Mouse (Mus musculus) hindbrain, embryonic 14.5 days (tissue): ENCODE results near the gene Mief1. TPM values are rescaled to one million over a fixed set of nuclear protein-coding genes. Genes with fewer than 3 reads are reported as not detected.
A peak's percentile ranks its signal among the peaks of the same experiment; 100 is the strongest.

Experiments
- ATAC-seq: fragments of 200-750 bp; cut with Nextera tagmentation; 2 replicates; pipeline ENCODE4 v1.8.0; 2017; ENCODE audit warnings: moderate number of reproducible peaks, mild to moderate bottlenecking, moderate TSS enrichment, moderate library complexity; ENCODE audit not compliant: low FRiP score
- DNase-seq: peaks from one replicate; pipeline ENCODE4 v3.0.0-alpha.2; 2015; ENCODE audit warnings: low spot score
- H3K27ac ChIP-seq: fragments of 300-500 bp; sonication (generic); 2 replicates; pipeline ENCODE4 v1.5.1; 2014; ENCODE audit warnings: mild to moderate bottlenecking, moderate library complexity
- H3K27me3 ChIP-seq: fragments of 300-500 bp; sonication (generic); 2 replicates; pipeline ENCODE4 v1.6.1; 2014; ENCODE audit warnings: mild to moderate bottlenecking, low read length, mixed read lengths; ENCODE audit not compliant: control insufficient read depth, insufficient read depth
- H3K36me3 ChIP-seq: fragments of 300-500 bp; sonication (generic); replicated peaks from 2 replicates; pipeline ENCODE4 v1.6.1; 2014; ENCODE audit not compliant: control insufficient read depth, insufficient read depth
- H3K4me1 ChIP-seq: fragments of 300-500 bp; sonication (generic); replicated peaks from 2 replicates; pipeline ENCODE4 v1.6.1; 2014; ENCODE audit warnings: antibody characterized with exemption, low read length, mixed read lengths; ENCODE audit not compliant: control insufficient read depth, insufficient read depth
- H3K4me2 ChIP-seq: fragments of 300-500 bp; sonication (generic); replicated peaks from 2 replicates; pipeline ENCODE4 v1.6.1; 2014; ENCODE audit warnings: mild to moderate bottlenecking, moderate library complexity
- H3K4me3 ChIP-seq: fragments of 300-500 bp; sonication (generic); replicated peaks from 2 replicates; pipeline ENCODE4 v1.5.1; 2014; ENCODE audit warnings: mild to moderate bottlenecking, low read length
- H3K9ac ChIP-seq: fragments of 300-500 bp; sonication (generic); 2 replicates; pipeline ENCODE4 v1.6.1; 2014
- H3K9me3 ChIP-seq: fragments of 300-500 bp; sonication (generic); 2 replicates; pipeline ENCODE4 v1.6.1; 2016; ENCODE audit warnings: low read length; ENCODE audit not compliant: control insufficient read depth
- WGBS: fragments of 180-500 bp; shearing (Covaris S2); extraction: QIAGEN DNeasy Blood & Tissue Kit; methylation state at CpG from one replicate; pipeline ENCODE4 v1.1.7; 2014; 5-methylcytosine and 5-hydroxymethylcytosine counted together
- polyA plus RNA-seq: library from polyadenylated mRNA; unstranded; fragments of >200 nt; fragmentation: Nextera tagmentation; extraction: Ambion mirVana; gene quantifications from 2 replicates; pipeline ENCODE4 v1.2.1, GENCODE M21; 2014

The Mief1 gene
- 36.4 and 38.6 TPM in 2 replicates for polyA plus RNA-seq

DNA sequence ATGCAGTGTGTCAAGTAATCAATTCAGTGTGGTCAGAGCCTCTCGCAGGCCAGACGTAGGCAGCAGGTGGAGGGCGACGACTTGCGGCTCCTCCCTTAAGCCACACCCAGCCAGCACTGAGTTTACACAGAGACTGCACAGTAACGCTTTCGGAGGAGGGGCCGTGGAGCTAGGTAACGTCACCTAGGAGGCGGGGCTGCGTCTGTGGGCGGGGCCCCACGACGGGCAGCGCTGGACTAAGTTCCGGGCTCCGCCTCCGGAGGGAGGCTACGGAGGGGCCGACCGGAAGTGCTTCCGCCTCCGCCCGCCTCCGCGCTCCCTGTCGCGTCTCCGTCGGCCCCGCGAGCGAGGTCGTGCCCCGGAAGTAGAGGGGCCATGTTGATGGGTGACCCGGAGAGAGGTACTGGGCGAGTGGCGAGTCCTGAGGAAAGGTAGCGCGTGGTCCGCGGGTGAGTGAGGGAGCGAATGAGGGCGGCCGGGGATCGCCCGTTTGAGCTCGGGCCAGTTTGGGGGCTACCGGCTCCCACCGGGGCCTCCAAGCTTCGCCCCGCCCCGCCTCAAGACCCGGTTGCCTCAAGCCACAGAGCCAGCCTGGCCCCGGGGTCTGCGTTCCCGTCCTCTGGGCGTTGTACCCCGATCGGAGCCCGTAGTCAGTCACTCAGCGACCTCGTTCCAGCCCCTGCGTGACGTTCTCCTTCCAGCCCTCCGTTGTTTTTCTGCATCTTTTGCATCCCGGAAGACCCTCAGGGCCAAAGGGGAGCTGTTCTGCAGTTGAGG is at the start of gene Mief1:
TSS of gene Mief1 (plus strand) at position 286 of the 777 bp plus-strand sequence.
- WGBS, result under 1% methylated on average over 66 of the region's 67 CpGs
- peaks cover 11% of the 10 kb centered on the region for H3K4me1 ChIP-seq
- no peaks in the 10 kb centered on the region for H3K9me3 ChIP-seq
- peak within 1 kb of the TSS; percentile 90 for H3K4me3 ChIP-seq
- DNase-seq, result peak; percentile 96
- peak within 1 kb of the TSS; percentile 89 for H3K9ac ChIP-seq
- H3K36me3 ChIP-seq, result peaks cover 31% of the 10 kb centered on the region
- ATAC-seq, result peak; percentile 97
- no peaks in the 10 kb centered on the region for H3K27me3 ChIP-seq
- H3K27ac ChIP-seq, result peak within 1 kb of the TSS; percentile 85
- H3K4me2 ChIP-seq, result peak within 1 kb of the TSS; percentile 75

DNA sequence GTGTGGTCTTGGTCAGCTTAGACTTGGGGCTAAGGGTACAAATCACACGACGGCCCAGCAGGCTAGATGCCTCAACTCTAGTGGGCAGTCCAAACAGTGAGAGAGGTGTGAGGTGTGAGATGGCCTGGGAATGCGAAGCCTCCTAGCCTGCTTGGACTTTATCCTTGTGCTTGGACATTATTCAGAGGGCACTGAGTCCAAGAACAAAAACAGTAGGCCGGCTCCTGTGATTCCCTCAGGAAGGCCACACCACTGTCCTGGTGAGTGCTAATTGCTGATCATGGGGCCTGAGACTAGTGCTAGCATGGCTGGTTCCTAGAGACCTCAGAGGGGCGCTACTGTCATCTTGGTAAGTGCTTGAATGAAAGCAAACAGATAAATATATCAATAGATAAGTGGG is 44.9 kb upstream of the Mief1 start:
- Histone ChIP-seq H3K27me3 (no peaks in the 10 kb centered on the region), H3K9ac (no peak overlapping the region), H3K4me1 (peaks cover 6% of the 10 kb centered on the region; the same call in 1 of the 2 replicates), H3K4me3 (no peak overlapping the region), H3K4me2 (no peak overlapping the region), H3K36me3 (no peaks in the 10 kb centered on the region), H3K27ac (no peak overlapping the region), H3K9me3 (no peaks in the 10 kb centered on the region)
- DNase-seq (no peak), ATAC-seq (no peak)
- 82% methylated on average over 5 of the region's 5 CpGs for WGBS

DNA sequence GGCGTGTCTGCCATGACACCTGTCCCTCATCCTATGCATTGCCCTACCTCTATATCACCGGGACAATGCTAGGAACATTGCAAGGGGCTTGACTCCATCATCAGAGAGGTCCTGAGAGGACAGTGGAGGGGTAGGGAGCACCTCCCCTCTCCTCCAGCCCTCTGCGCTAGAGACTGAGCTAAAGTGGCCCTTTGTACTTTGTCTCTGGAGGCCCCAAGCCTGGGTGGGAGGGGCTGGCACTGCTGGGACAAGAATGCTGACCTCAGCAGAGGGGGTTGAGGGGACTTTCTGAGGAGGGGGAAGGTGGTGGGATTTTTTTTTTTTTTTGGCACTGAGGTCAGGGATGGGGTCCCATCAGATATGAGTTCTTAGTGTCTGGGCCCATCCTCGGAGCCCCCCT is 43.7 kb upstream of the Mief1 start:
- ATAC-seq (no peak), DNase-seq (no peak)
- H3K4me1 ChIP-seq, result peaks cover 8% of the 10 kb centered on the region; the same call in 1 of the 2 replicates
- H3K36me3 ChIP-seq, result no peaks in the 10 kb centered on the region
- no peak overlapping the region for H3K4me2 ChIP-seq
- WGBS, result 73% methylated on average over 4 of the region's 4 CpGs
- no peak overlapping the region for H3K4me3 ChIP-seq
- H3K27me3 ChIP-seq, result no peaks in the 10 kb centered on the region
- no peak overlapping the region for H3K9ac ChIP-seq
- H3K27ac ChIP-seq, result no peak overlapping the region
- H3K9me3 ChIP-seq, result no peaks in the 10 kb centered on the region

DNA sequence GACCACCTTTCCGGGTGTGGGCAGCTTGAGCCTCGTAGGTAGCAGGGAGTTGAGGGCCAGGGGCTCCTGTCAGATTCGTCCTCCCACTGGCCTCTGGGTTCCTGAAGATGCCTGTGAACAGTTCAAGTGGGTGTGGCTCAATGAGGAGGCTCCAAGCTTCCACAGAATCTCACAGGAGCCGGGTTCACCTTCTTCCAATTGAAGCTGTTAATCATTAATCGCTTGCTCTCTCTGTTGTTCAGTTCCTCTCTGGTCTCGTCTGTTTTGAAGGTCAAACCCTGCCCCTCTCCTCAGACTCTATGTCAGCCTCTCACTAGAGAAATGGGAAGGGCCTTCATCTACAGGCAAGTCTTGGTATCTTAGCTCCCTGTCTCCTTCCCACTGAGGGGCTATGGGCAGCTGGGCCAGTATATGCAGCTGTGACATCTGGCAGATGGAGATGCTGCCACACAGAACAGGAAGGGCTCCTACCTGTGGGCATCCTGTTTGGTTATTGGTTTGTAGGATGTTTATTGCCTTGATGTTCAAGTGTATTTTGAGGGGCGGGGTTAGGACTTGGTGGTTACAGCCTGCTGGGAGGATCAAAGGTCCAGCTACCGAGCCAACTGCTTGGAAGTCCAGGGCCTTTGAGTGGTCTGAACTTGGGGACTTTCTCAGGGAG is 42.1 kb upstream of the Mief1 start:
- ATAC-seq, result no peak
- 67% methylated on average over 8 of the region's 8 CpGs for WGBS

DNA sequence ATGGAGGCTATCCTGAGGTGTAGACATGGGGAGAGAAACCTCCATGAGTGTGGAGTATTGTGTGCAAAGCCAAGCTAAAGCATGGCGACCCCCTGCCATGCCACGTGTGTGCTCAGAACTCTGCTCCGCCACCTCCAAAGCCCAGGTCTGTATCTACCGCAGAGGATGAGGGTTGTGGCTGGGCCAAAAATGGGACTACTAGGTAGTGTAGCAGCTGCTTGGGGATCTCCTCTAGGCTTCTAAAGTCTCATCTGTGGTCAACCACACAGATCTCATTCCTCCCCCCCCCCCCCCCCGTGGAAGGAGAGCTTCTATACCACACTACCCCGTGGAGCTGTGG is 41.6 kb upstream of the Mief1 start:
- H3K9me3 ChIP-seq, result no peaks in the 10 kb centered on the region
- peaks cover 8% of the 10 kb centered on the region; the same call in 1 of the 2 replicates for H3K4me1 ChIP-seq
- no peak overlapping the region for H3K9ac ChIP-seq
- no peak overlapping the region for H3K4me3 ChIP-seq
- no peaks in the 10 kb centered on the region for H3K27me3 ChIP-seq
- DNase-seq (no peak), ATAC-seq (no peak)
- H3K4me2 ChIP-seq, result no peak overlapping the region
- H3K27ac ChIP-seq, result no peak overlapping the region
- 89% methylated on average over 5 of the region's 6 CpGs for WGBS
- H3K36me3 ChIP-seq, result no peaks in the 10 kb centered on the region

More for the DNA sequence above, 42.1 kb upstream of the Mief1 start:
- Histone ChIP-seq H3K27ac (no peak overlapping the region), H3K9ac (no peak overlapping the region), H3K4me1 (peaks cover 8% of the 10 kb centered on the region; the same call in 1 of the 2 replicates), H3K36me3 (no peaks in the 10 kb centered on the region), H3K4me3 (no peak overlapping the region), H3K27me3 (no peaks in the 10 kb centered on the region), H3K4me2 (no peak overlapping the region), H3K9me3 (no peaks in the 10 kb centered on the region)
- no peak for DNase-seq

DNA sequence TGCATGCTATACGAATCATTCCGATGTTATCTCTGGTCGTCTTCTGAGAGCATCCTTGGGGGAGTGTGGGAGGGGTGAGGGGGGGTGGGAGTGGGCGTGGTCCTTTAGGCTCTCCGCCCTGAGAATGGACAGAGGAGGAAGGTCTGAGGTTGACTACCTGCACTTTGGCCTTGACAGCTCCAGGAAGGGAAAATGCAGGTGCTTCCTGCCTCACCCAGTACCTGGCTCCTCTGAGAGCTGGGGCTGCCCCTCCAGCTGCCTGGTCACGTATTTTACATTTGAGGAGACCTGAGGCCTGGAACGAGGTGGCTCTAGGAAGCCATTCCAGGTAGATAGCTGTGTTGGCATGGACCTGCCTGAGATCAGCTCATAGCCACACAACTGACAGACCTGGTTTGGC is 41.0 kb upstream of the Mief1 start:
- DNase-seq (no peak), ATAC-seq (no peak)
- H3K36me3 ChIP-seq, result no peaks in the 10 kb centered on the region
- WGBS, result 83% methylated on average over 7 of the region's 7 CpGs
- no peak overlapping the region for H3K9ac ChIP-seq
- H3K27me3 ChIP-seq, result no peaks in the 10 kb centered on the region
- H3K4me1 ChIP-seq, result peaks cover 8% of the 10 kb centered on the region; the same call in 1 of the 2 replicates
- no peak overlapping the region for H3K4me2 ChIP-seq
- no peaks in the 10 kb centered on the region for H3K9me3 ChIP-seq
- no peak overlapping the region for H3K4me3 ChIP-seq
- no peak overlapping the region for H3K27ac ChIP-seq

DNA sequence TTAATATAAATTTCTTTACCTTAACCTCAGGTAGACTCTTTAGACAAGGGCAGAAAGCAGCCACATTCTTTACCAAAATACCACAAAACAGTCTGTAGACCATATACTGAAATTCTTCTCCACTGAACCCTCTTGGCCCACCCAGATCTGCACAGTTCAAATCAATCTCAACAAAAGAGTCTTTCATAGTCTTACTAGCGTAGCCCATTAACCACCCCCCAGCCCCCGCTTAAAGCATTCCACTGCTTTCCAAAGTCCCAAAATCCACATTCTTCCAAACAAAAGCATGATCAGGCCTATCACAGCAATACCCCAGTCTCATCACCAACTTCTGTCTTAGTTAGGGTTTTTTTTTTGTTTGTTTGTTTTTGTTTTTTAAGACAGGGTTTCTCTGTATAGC is 34.3 kb upstream of the Mief1 start:
- no peak overlapping the region for H3K4me2 ChIP-seq
- peaks cover 6% of the 10 kb centered on the region; the same call in 1 of the 2 replicates for H3K36me3 ChIP-seq
- 51% methylated on average over 2 of the region's 2 CpGs for WGBS
- no peak for DNase-seq
- no peak for ATAC-seq
- H3K27ac ChIP-seq, result no peak overlapping the region
- H3K9me3 ChIP-seq, result no peaks in the 10 kb centered on the region
- H3K9ac ChIP-seq, result no peak overlapping the region
- no peaks in the 10 kb centered on the region for H3K4me1 ChIP-seq
- H3K4me3 ChIP-seq, result no peak overlapping the region
- H3K27me3 ChIP-seq, result no peaks in the 10 kb centered on the region

DNA sequence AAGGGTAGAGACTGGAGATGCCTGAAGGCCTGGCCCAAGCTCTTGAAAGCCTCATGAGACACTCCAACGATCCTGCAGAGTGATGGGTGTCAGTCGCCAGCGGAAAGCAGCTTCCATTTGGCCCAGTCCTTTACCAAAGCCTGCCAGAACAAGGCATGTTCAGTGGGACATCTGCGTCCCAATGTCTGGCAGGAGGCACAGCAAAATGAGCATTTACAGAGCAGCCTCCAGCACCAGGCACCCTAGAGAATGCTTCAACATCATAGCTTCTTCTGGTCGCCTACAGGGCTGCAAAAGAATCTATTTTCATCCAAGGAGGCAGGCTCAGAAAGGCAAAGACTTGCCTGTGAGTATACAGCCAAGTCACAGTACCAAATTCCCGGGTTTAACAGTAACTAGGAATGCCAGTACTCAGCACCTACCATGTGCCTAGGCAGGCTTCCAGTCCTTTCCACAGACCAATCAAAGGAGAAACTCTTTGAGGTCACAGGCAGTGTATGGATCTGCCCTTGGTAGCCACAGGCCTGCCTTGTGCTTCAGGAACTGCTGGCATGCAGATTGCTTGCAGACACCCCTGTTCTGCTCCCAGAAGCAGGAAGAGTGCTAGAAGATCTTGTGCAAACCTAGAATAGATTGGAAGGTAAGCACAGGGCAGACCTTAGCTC is 31.6 kb upstream of the Mief1 start:
- H3K4me1 ChIP-seq, result no peaks in the 10 kb centered on the region
- no peak overlapping the region for H3K4me3 ChIP-seq
- WGBS, result 85% methylated on average over 6 of the region's 6 CpGs
- no peak overlapping the region for H3K9ac ChIP-seq
- no peaks in the 10 kb centered on the region for H3K9me3 ChIP-seq
- no peak for ATAC-seq
- DNase-seq, result no peak
- H3K27me3 ChIP-seq, result no peaks in the 10 kb centered on the region
- H3K4me2 ChIP-seq, result no peak overlapping the region
- no peak overlapping the region for H3K27ac ChIP-seq
- peaks cover 6% of the 10 kb centered on the region; the same call in 1 of the 2 replicates for H3K36me3 ChIP-seq

DNA sequence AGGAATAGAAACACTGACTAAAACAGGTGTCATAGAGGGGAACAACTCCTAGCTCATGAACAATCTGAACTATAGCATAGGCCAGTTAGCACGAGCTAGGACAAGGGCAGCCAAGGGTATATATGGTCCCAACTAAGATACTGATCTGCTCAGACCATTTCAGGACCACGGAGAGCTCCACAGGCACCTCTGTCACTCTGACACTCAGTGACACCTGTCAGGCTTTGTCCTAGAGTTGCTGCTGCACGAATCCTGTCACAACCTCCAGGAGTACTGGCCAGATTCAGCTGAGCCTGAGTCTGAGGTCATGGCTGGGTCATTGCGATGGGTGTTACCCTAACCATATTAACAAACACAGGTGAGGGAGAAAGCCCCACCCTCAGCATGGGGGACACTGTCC is 30.4 kb upstream of the Mief1 start:
- H3K9me3 ChIP-seq, result no peaks in the 10 kb centered on the region
- no peaks in the 10 kb centered on the region for H3K4me1 ChIP-seq
- H3K9ac ChIP-seq, result no peak overlapping the region
- 37% methylated on average over 4 of the region's 4 CpGs for WGBS
- H3K27me3 ChIP-seq, result no peaks in the 10 kb centered on the region
- peaks cover 6% of the 10 kb centered on the region; the same call in 1 of the 2 replicates for H3K36me3 ChIP-seq
- ATAC-seq, result no peak
- H3K27ac ChIP-seq, result no peak overlapping the region
- no peak overlapping the region for H3K4me3 ChIP-seq
- DNase-seq, result no peak
- no peak overlapping the region for H3K4me2 ChIP-seq
